Mouse (Mus musculus): ENCODE results near the gene Mknk2. TPM values are rescaled to one million over a fixed set of nuclear protein-coding genes. Genes with fewer than 3 reads are reported as not detected.

Gene Mknk2
- total RNA-seq (2021), result 100 to 1,000 TPM; 178 to 198 TPM
- long read RNA-seq, experiment 1, transcript Mknk2-205 (14 exons, 3,439 nt), result major isoform, 6 of 112 reads
- long read RNA-seq, experiment 1, partial matches to known transcripts, result 75 of 112 reads
- long read RNA-seq, experiment 1, other reads (novel, unspliced or antisense), result 31 of 112 reads
- long read RNA-seq, experiment 2, transcript Mknk2-205 (14 exons, 3,439 nt), result major isoform, 26 of 162 reads
- long read RNA-seq, experiment 2, partial matches to known transcripts, result 5 of 162 reads
- long read RNA-seq, experiment 2, other reads (novel, unspliced or antisense), result 131 of 162 reads

DNA sequence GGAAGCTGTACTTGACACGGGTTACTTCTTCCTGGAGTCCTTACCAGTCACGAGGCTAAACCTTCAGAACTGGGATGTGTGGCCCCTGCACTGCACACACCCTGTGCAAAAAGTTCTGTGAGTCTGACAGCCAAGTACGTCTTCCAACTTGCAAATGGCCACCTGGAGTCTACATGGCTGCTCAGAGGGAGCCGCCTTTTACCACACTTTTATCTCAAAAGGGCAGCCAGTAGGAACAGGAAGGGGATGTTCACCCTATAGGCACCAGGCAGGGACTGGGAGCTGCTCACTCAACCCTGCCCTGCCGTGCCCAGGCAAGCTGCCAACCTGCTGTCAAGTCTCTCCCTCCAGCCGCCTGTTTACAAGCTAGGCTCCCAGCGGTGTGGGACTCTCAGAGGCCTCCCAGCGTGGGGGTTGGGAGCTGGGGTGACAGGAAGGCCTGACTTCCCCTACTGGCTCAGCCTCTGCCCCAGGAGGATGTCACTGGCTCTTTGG is at the start of gene Mknk2:
TSS of gene Mknk2 (minus strand) at position 171 of the 495 bp plus-strand sequence.
- peak; percentile 96 to 98 for DNase-seq

DNA sequence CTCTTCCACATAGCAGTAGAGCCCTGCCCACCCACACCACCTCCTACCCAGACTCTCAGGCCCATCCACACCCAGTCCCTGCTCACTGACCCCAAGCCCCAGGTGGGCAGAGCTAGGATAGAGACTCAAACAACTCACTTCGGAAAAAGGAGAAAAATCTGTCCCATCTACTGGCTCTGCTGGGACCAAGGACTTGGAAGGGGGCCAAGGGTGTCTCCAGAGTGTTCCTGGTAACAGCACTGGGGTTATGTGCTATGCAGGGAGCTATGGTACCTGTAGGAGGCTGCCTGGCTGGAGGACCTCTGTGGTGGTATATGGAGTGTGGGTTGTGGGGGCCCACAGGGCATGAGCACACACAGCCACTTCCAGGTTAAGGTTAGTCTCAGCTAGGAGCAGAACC is 39.4 kb upstream of the Mknk2 start:
- peak; percentile 64 to 79 for DNase-seq

- DNase-seq, result peak in 1 of 2 experiments; percentile 47
These were observed 32.9 kb upstream of the Mknk2 start for GRCm38 (mm10) chr10:80710834-80711233.

GRCm38 (mm10) chr10:80705479-80705878 is 27.6 kb upstream of the Mknk2 start:
- no peak for DNase-seq

DNA sequence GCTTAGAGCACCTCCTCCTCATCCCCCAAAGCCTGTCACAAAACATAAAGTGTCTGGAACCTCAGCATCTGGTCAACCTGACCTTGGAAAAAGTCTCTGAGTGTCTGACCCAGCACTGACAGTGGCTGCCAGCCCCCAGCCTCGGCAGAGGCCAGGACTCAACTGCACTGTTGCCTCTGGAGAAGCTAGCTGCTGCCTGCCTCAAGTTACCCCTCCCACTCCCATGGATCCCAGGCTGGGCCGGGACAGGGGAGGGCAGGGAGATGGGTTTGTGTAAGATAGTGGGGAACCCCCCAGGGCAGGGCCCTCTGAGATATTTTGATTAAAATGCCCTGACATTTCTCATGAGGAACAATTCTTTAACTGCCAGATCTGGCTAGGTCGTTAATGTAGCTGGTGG is 27.1 kb upstream of the Mknk2 start:
- DNase-seq, result no peak

DNA sequence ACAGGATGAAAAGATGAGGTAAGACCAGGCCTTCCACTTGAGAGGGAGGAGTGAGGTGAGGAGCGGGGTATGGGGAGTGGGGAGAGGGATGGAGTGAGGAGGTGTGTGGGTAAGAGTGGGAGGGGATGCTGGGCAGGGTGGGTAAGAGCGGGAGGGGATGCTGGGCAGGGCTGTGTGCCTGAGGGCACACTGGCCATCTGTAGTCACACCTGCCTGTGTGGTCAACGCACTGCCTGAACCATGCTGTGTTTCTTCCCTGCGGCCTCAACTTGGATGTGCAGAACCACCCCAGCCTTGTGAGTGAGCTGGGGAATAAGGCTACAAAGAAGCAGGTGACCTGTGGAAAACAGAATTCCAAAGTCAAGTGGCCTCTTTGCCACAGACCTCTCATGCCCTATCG is 26.5 kb upstream of the Mknk2 start:
- no peak for DNase-seq

DNA sequence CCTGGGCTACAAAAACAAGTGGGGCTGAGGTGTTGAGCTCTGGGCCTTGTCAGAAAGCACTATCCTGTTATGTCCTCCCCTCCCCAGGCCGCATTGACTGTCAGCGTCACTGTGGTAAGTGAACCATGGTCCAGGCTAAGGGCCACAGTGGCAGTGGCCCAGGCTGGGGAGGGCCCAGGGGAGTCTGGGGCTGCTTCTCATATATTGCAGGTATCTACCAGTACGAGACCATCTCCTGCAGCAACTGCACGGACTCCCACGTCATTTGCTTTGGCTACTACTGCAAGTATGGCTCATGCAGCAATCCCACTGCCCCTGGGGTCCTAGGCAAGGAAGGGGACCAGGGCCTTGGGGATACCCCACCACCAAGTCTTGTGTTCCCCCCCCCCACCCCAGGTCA is 25.7 kb upstream of the Mknk2 start:
- no peak for DNase-seq

DNA sequence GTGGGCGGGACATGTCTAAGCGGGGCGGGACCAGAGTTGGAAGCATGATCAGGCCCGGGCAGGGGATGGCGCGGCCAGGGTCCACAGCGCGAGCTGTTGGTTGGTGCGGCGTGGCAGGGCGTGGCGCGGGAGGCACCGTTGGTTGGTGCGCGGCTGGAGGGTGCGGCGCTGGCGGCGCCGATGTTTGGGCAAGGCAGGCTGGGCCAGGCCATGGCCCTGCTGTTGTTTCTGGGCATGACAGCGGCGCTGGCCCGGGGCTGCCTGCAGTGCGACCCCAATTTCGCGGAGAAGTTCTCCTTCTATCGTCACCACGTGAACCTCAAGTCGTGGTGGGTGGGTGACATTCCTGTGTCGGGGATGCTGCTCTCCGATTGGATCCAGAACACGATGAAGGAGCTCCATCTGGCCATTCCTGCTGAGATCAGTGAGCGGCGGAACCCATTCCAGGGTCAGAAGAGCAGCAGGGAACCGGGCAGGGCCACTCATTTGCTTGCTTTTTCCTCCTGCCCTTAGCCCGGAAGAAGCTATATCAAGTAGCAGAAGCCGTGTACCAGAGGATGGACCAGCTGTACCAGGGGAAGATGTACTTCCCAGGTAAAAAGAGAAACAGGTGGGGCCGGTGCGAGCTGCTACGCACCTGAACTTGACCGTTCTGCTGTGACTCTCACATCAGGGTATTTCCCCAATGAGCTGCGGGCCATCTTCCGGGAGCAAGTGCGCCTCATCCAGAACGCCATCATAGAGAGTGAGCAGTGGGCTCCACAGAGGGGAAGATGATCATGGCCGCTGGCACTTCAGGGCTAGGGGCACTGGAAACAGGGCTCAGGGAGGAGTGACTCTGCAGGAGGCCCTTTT is 24.9 kb upstream of the Mknk2 start:
- DNase-seq, result peak; percentile 98

DNA sequence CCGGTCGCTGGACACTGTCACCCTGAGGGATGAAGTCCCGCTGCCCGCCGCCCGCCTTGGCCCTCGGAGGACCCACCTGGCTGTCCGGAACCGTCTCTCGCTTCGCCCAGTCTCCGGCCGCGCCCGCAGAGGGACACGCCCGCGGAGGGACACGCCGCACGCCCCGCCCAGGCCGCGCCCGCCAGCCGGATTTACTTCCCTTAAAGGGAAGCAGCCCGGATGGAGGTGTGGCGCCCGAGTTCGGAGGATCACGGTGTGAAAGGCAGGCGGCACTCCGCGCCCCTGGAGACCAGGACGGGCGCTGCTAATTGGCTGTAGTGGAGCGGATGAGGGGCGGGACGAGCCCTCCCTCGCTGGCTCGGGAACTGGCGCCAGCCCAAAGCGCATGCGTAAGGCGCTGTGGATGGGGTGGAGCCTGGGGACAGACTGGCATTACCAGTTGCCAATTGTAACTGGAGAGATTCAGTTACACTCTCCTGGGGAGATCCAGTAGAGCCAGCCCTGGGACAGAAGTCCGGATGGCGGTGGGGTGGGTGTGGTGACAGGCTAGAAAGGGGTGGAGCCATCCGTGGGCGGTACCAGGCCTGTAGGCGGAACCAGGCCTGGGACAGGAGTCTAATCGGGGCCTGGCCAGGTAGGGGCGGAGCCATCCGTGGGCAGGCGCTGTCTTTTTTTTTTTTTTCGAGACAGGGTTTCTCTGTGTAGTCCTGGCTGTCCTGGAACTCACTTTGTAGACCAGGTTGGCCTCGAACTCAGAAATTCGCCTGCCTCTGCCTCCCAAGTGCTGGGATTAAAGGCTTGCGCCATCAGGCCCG is 24.0 kb upstream of the Mknk2 start, which contains the start of the genes Mob3a and Izumo4:
TSS of gene Mob3a (minus strand) at position 257 of the 815 bp plus-strand sequence.
TSS of gene Izumo4 (plus strand) at position 464 of the 815 bp plus-strand sequence.
- peak; percentile 99 to 100 for DNase-seq

- DNase-seq, result no peak
These were observed 22.8 kb upstream of the Mknk2 start for GRCm38 (mm10) chr10:80700732-80701131.

GRCm38 (mm10) chr10:80700038-80700504 is 22.2 kb upstream of the Mknk2 start:
- DNase-seq, result no peak

DNA sequence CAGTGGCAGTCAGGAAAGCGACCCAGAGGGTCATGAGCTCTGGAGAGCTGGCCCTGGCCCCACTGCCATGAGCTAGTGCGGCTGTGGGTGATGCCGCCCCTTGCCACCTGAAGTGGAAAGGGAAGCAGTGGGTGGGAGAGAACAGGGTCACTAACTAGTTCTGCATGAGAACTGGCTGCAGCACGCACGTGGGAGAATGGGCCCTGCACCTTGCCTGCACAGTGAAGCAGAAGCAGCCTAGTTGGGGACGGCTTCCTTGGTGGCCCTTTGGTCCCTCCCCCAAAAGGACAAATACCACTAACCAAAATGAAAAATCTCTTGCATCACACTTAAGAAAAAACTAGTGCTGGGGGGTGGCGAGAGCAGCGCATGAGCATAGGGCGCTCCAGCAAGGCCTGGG is 20.7 kb upstream of the Mknk2 start:
- no peak for DNase-seq

DNA sequence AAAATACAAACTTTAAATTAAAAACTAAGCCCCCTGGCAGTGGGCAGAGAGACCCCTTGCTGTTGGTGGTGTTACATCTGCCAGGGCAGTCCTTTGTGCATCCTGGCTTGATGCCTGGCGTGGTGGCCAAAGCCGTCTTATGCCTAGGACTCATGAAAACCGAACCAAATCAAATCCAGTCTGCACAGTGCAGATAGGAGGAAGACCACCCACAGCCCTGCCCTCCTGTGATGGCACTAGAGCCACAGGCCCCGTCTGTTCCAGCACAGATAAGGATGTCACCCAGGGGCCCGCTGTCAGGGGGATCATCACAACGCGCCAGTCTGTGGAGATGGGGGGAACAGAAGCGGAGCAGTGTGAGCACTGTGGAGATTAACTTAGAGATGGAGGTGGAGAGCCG is 19.9 kb upstream of the Mknk2 start:
- no peak for DNase-seq

- no peak for DNase-seq
These were observed 19.5 kb upstream of the Mknk2 start for GRCm38 (mm10) chr10:80697393-80697787.

GRCm38 (mm10) chr10:80696502-80697392 is 18.8 kb upstream of the Mknk2 start:
- no peak for DNase-seq

DNA sequence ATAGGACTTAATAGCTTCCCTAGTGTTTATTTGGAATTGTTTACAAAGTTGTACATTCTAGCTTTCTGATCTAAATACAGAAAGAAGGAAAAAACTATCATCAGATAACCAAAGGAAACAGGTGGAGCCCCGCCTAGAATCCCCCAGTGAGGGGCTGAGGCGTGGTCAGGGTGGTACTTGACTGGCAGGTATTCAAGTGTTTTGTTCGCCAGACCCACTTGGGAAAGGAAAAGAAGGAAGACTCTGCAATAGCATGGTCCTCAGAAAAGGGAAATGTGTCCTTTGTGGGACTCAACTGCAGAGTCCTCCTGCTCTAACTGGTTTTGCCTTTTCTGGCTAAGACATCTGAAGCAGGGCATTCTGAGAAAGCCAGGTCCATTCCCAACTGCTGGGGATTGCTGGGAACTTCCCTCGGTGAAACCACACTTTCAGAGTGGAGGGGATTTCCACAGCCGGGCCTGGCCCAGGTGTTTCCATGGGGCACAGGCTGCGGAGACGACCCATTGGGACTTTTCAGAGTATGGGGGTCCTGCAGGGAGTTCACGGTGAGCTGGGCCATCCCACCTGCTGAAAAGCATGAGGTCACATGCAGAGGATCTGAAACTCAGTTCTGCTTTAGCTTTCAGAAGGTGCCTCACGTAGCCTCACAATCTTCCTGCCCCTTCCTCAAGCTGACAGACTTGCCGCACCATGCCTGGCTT is 18.0 kb upstream of the Mknk2 start:
- DNase-seq, result no peak

DNA sequence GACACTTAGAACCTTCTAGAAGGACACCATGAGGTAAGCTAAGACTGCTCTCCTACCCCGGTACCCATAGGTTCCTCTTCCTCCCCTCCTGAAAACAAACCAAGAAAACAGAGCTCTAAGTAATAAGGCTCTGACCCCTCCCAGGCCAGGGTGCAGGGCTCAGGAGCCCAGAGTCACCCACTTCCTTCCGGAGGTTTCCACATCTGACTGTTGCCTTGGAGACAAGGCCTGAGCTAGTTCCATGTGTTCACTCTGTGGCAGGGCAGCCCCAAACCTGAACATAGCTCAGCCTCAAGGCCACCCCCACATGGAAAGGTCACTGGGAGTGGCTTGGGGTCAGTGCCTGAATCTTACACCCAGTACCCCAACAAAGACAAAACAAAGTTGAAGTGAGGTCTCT is 17.3 kb upstream of the Mknk2 start:
- DNase-seq, result peak; percentile 69 to 77

GRCm38 (mm10) chr10:80694159-80694938 is 16.4 kb upstream of the Mknk2 start:
- DNase-seq, result no peak

DNA sequence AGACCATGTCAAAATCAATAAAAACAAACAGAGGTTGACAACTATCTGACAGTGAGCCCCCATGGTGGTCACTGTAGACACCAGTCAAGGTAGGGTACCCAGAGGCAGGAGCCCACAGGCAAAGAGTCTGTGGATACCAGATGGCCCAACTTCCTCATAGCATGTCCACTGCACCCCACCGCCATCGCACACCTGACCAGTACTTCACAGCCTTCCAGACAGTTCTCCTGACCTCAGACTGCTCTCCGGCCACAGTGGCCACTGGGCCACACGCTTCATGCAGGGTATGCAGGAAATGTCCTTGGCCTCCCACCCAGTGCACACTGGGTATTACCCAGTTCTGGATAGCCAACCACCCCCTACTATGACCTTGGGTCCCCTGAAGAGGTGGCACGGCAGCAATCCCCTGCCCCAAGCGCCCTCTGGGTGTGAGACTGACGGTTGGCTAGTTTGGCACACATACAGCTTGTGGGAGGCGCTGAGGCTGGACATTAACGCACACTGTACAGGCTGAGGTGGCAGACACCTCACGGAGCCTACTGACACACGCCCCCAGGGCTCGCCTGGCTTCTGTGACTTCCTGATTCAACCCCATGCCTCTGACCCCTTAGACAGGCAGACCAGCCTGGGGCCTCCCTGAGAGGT is 15.6 kb upstream of the Mknk2 start:
- DNase-seq, result no peak
